Mouse (Mus musculus) thymus, postnatal 4 days (tissue): ENCODE data around the gene Ncf1.

Experiments used
- DNase-seq: peaks from one replicate; pipeline ENCODE4 v3.0.0; 2021

Gene Ncf1

DNA sequence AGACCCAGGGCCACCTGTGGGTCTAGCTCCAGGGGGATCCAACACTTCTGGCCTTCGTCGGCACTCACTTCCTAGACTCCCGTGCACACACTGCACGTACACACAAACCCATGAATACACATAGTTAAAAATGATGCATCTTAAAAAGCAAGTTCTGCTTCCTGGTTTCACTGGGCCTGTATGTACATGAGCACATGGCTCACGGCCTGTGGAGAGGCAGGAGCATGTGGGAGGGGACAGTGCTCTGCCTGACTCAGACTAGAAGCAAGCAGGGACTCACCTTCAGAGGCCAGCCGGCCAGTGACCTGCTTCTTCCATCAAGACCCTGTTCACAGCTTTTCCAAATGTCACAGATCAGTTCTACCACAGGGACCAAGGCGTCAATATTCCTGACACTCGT is 35.8 kb downstream of the Ncf1 start:
- DNase-seq, result no peak

DNA sequence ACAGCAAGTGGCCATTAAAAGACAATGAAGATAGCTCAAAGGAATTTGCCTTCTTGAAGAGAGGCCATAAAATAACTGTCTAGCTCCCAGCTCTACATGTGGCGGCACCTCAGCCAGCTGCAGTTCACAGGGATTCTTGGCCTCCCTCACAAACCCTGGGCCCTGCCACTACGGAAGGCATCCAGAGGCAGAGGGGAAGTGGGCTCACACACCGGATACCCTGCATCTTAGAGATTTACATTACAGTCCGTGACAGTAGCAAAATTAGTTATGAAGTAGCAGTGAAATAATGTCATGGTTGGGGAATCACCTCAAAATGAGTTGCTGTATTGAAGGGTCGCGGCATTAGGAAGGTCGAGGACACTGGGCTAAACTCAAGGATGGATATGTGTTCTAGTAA is 40.9 kb downstream of the Ncf1 start:
- DNase-seq, result peak; percentile 52

DNA sequence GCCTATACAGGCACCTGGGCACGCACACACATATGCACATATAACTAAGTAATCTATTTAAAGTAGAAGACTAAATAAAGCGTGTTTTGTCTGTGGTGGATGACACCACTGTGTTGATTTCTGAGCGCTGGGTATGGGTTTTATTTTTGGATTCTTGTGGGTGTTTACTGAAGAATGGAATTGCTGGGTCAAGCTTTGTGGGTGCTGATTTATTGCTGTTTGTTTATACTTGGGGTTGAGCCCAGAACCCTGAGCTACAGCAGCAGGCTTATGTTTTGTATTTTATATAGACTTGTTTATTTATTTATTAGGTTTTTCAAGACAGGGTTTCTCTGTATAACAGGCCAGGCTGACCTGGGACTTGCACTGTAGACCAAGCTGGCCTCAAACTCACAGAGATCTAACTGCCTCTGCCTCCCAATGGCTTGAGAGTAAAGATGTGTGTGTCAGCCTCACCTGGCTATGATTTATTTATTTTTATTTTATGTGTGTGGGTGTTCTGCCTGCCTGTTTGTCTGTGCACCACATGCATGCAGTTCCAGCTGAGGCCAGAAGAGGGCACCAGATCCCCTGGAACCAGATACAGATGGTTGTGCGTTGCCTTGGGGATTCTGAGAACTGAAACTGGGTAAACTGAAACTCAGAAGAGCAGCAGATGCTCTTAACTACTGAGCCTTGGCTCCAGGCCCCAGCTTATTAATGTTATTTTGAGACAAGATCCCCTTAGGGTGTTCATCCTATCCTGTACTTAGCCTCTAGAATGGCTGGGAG is 42.3 kb downstream of the Ncf1 start:
- DNase-seq, result peak; percentile 83

DNA sequence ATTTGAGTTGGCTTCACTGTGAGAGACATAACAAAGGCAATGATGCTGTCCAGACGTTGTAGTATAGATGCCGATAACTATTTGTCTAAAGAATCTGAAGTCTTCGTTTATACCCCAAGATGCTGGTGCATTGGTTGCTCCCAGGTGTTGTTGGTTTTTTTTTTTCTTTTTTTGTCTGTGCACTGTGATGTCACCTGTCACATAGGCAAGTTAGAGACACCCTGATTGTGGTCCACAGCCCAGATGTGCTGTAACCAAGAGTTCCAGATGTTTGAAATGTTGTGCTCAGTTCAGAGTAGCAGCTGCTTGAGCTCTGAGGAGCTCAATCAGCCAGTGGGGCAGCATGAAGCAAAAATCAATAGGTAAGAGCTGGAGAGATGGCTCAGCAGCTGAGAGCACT is 43.4 kb downstream of the Ncf1 start:
- no peak for DNase-seq

DNA sequence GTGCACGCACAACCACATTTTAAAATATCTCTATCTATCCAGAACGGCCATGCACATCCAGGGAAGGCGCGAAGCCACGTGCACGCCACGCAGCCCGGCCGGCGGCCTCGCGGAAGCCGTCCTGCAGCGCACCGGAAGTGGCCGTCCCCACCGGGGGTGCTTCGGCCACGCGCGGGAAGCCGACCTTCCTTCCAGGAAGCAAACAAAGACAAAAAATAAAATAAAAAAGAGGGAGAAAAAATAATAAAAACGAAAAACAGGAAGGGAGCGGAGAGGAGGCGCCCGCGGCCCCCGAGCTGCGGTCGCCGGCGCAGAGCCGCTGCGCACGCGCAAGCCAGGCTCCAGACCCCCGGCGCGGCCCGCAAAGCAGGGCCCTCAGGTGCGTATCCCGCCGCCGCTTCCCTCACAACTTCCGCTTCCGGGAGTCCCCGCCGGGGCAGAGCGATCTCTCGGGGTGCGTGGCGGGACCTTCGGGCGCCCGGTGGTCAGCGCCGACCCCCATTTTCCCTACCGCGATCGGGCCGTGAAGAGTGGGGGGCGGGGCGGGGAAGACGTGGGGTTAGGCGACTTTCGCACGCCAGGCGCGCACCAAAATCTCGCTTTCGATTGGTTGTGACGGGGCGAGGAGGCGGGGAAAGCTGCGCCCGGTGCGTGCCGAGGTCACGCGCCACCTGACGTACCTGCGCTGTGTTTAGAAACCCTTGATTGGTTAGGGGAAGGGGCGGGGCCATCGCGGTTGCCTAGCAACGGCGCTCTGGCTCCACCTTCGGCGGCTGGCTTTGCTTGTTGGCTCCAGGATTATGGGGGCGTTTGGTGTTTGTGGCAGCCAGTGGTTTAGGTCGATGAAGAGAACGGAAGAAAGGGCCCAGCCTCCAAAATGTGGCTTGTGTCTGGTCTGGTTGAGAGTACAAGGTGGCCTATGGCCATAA is 45.3 kb downstream of the Ncf1 start, which contains the start of gene Gtf2ird2:
Gene Gtf2ird2 (plus strand): TSS at position 140 of the 929 bp plus-strand sequence.
- peak; percentile 100 for DNase-seq

DNA sequence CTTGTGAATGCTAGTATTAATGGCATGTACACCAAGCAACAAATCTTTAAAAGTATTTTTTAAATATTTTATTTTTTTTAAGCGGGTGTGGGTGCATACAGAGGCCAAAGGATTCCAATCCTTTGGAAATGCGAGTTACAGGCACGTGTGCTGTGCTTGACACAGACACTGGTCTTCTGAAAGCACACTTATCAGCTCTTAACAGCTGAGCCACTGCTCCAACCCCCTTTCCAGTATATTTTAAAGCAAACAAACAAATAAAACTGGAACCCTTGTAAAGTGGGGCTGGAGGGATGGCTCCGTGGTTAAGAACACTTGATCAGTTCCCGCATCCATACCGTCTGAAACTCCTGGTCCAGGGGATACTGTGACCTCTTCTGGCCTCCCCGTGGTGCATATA is 46.3 kb downstream of the Ncf1 start:
- DNase-seq, result no peak

DNA sequence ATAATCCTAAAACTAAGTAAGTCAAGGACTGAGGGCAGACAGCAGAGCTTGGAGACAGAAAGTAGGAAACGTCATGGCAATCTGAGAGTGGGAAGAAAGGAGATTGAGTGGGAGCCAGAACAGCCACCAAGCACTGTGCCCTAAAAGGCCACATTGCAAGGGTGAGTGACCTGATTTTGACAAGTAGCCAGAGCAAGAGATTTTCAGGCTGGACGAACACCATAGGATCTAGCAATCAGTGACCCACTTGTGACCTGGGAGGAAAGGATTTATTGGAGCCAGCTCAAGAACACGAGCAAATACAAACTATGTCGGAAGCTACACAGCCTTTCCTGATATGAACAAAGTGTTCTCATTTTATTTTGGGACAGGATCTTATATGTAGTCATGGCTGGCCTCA is 46.7 kb downstream of the Ncf1 start:
- no peak for DNase-seq

DNA sequence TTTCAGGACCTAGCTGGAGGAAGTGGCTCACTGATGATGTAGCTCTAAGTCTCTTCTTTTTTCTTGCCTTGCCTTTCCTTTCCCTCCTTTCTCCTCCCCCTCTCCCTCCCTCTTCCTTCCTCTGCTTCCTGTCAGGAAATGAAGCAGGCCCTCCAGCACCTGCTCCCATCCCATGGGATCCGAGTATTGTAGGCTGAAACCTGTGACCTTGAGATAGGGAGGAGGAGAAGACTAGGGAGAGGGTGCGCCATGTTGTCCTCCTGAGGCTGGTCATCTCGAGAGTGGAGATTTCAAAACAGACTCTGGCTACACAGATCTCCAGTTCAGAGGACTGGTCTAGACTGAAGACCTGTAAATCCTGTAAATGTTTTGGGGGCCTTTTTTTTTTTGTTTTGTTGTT is 47.3 kb downstream of the Ncf1 start:
- no peak for DNase-seq

DNA sequence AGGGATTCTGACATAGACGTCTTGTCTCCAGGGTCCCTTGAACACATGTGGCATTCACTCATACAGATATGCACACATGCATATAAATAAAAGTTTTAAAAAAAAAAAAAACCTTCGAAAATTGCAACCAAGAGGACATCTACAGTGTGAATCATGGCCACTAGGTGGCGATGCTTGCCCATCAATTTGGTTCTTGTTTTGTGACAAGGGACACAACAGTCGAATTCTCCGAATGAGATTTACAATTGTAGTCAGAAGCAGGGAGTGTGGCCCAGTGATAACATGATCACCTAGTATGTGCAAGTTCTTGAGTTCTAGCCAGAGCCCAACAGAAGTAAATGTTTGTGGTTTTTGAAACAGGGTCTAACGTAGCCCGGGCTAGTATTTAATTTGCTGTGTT is 49.6 kb downstream of the Ncf1 start:
- DNase-seq, result peak; percentile 91

DNA sequence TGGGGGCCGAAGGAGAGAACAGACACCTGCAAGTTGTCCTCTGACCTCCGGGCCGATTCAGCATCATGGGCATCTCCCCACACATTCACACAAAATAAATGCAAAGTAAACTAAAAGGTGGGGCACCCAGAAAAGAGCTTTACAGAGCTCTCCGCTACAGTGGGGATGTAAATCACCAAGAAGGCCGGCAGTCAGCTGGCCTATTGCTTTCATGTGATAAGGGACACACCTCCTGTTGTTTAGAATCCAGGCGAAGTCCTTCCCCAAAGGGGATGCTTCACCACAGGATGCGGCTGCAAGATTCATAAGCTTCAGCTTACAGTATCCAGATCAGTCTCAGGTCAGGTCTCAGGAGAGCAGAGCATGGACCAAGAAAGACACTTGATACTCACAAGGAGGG is 50.9 kb downstream of the Ncf1 start:
- DNase-seq, result no peak

DNA sequence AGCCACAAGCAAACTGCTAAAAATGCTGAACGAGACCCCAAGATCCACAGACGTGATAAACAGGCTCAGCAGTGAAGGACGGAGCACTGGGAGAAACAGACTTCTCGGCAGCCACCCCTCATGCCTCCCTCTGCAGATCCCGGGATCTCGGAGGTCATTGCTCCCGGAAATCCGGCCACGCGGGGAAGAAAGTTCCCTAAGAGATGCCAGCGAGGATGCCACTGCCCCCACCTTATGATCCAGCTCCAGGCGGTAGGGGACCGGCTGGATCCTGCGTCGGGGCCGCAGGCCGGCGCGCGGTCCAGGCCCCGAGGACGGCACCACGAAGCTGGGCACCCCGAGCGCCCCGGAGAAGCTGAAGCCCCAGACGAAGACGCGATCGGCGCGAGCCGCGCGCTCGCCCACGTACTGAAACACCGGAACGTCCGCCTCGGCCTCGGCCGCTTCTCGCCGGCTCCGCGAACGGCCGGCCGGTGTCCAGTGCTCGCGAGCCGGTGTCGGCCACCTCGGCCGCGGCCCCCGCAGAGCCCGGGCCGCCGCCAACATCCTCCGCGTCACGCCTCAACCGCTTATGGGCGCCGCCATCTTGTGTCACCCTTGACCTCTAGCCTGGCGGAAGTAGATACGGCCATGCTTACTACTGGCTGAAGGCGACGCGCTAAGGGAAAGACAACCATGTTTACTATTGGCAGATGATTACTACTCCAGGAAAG is 53.1 kb downstream of the Ncf1 start, which contains the start of gene Rcc1l:
Gene Rcc1l (minus strand): TSS at position 606 of the 713 bp plus-strand sequence.
- peak; percentile 84 for DNase-seq

DNA sequence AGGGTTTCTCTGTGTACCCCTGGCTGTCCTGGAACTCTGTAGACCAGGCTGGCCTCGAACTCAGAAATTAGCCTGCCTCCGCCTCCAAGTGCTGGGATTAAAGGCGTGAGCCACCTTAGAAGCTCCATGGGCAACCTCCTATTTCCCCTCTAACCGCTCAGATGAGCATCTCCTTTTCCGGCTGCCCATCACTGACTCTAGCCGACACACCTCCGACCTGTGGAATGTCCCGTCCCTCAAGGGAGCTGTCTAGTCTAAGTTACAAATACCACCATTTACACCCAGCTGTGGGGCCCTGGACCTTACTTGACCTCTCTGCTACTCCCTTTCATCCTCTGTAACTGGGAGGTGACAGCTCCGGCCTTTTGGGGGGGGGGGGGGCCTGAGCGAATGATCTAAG is 53.7 kb downstream of the Ncf1 start:
- DNase-seq, result no peak

DNA sequence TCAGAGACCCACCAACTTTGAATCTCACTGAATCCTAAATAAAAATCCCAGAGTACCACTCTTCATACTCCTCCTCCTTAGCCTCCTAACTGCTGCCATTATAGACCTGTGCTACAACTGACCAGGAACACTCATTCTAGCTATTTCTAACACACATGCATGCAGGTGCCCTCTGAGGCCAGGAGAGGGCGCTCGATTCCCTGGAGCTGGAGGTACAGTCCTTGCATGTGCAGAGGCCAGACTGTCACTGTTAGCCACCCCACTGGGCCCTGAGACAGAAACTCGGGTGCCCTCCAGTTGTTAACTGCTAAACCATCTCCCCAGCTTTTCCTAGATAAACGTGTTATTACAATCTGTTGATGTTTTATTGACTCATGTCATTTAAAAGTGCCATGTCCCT is 56.2 kb downstream of the Ncf1 start:
- peak; percentile 76 for DNase-seq

DNA sequence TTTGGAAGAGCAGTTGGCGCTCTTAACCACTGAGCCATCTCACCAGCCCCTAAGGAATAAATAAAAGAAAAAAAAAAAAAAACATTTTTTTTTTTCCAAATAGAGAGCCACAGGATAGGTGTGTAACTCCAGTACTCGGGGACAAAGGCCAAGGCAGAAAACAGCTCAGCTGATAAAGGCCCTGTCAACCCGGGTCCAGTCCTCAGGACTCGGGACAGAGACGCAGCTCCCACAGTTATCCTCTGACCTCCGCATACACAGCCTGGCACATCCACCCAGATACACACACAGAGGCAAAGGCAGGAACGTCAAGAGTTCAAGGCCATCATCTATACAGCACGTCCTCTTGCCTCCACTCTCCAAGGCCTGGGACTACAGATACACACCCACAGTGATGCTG is 59.3 kb downstream of the Ncf1 start:
- no peak for DNase-seq
